Comparison of ENCODE assay signal across 7 mouse cellular contexts in the genomic region with DNA sequence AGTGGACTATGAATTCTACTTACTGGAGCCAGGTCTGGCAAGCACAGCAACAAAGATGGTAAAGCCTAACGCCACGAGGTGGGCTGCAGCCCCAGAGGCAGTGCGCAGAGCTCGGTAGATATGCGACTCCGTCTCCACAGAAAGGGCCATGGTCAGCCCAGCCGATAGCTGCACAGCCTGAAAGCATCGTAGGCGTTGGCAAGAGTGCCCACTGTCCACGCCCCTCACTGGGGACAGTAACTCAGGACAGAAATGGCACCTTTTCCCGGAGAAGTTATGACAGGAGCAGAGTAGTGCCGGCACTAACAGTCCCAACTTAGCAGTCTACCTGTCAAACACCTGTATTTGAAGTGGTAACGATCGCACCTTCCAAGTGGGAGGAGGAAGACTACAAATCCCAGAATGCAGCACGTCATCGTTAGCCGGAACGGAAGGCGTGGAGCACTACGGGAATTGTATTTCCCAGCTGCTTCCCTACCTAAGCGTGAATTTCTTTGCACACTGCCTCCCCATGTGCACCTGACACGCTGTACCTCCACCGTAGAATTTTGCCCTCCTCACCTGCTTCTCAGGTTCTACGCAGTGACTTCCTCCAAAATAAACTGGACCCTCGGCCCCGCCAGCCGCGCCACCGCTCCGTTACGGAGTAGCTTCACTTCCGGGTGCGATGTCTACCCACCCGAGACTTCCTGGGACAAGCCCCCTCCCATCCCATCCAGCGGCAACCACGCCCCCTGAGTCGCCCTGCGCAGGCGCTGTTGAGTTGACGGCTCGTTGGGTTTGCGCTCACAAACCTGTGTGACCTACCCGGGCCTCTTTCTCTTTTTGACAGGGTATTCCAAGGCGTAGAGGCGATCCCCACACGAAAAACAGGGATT. TPM values are rescaled to one million over a fixed set of nuclear protein-coding genes. Genes with fewer than 3 reads are reported as not detected.
DNase-seq lines count a peak whose midpoint lies in the region; ATAC-seq lines count a peak whose summit lies in the region.

A gene (minus strand): TSS at position 720 of the 878 bp plus-strand sequence.
A gene (plus strand): TSS at position 753 of the 878 bp plus-strand sequence.

- no peaks in the 10 kb centered on the region for H3K27me3 ChIP-seq in embryonic facial prominence, embryonic 10.5 days (replicated peaks; ENCODE audit: low read depth, poor library complexity, severe bottlenecking)
- no peaks in the 10 kb centered on the region for H3K27me3 ChIP-seq in limb, embryonic 10.5 days (ENCODE audit: low read depth, poor library complexity, severe bottlenecking)
- no peaks in the 10 kb centered on the region for H3K27me3 ChIP-seq in midbrain, embryonic 13.5 days

- peak within 1 kb of the TSS; percentile 87 for H3K4me2 ChIP-seq in midbrain, embryonic 13.5 days (replicated peaks)

- peak; percentile 96 for DNase-seq in adrenal gland, postnatal 10 days
- peak; percentile 96 for DNase-seq in embryonic facial prominence, embryonic 10.5 days (ENCODE audit: low spot score)
- DNase-seq in gonadal fat pad, adult 2 months (ENCODE audit: low read depth): peak; percentile 74
- peak; percentile 94 for DNase-seq in kidney, adult 11 months
- peak; percentile 96 for DNase-seq in limb, embryonic 10.5 days (ENCODE audit: low spot score)
- peak; percentile 81 for DNase-seq in spleen, adult 12 weeks (ENCODE audit: low spot score)

- peaks cover 59% of the 10 kb centered on the region for H3K36me3 ChIP-seq in embryonic facial prominence, embryonic 10.5 days (replicated peaks)
- H3K36me3 ChIP-seq in limb, embryonic 10.5 days: peaks cover 60% of the 10 kb centered on the region
- H3K36me3 ChIP-seq in midbrain, embryonic 13.5 days: peaks cover 53% of the 10 kb centered on the region

- peak within 1 kb of the TSS; percentile 75 for H3K27ac ChIP-seq in embryonic facial prominence, embryonic 10.5 days (replicated peaks)
- H3K27ac ChIP-seq in limb, embryonic 10.5 days: peak within 1 kb of the TSS; percentile 75
- peak within 1 kb of the TSS; percentile 60 for H3K27ac ChIP-seq in midbrain, embryonic 13.5 days

- peak; percentile 86 for ATAC-seq in midbrain, embryonic 13.5 days

- H3K9ac ChIP-seq in midbrain, embryonic 13.5 days (replicated peaks): peak within 1 kb of the TSS; percentile 77

- no peaks in the 10 kb centered on the region for H3K9me3 ChIP-seq in embryonic facial prominence, embryonic 10.5 days
- no peaks in the 10 kb centered on the region for H3K9me3 ChIP-seq in limb, embryonic 10.5 days (replicated peaks)
- H3K9me3 ChIP-seq in midbrain, embryonic 13.5 days: no peaks in the 10 kb centered on the region

- H3K4me3 ChIP-seq in embryonic facial prominence, embryonic 10.5 days: peak within 1 kb of the TSS; percentile 66
- H3K4me3 ChIP-seq in limb, embryonic 10.5 days: peak within 1 kb of the TSS; percentile 68
- H3K4me3 ChIP-seq in midbrain, embryonic 13.5 days (replicated peaks): peak within 1 kb of the TSS; percentile 55

- H3K4me1 ChIP-seq in embryonic facial prominence, embryonic 10.5 days: peaks cover 57% of the 10 kb centered on the region
- peaks cover 48% of the 10 kb centered on the region for H3K4me1 ChIP-seq in limb, embryonic 10.5 days
- peaks cover 46% of the 10 kb centered on the region for H3K4me1 ChIP-seq in midbrain, embryonic 13.5 days (replicated peaks)

- under 1% methylated on average over 46 of the region's 46 CpGs for WGBS in embryonic facial prominence, embryonic 10.5 days
- WGBS in limb, embryonic 10.5 days: under 1% methylated on average over 46 of the region's 46 CpGs
- WGBS in midbrain, embryonic 13.5 days: under 1% methylated on average over 46 of the region's 46 CpGs

RNA-seq across cellular contexts. Expression of the first gene that starts in this region (rescaled TPM):
- 10 to 100 TPM; 15.4 to 16.1 TPM for total RNA-seq in adrenal gland, postnatal 10 days (2021)
- 16.4 and 16.7 TPM in 2 replicates for polyA plus RNA-seq in embryonic facial prominence, embryonic 10.5 days (2016; fragmentation: Nextera tagmentation; extraction: Ambion mirVana)
- polyA plus RNA-seq in gonadal fat pad, adult 2 months (2012; rRNA removed): 58.2 and 65.4 TPM in 2 replicates
- polyA plus RNA-seq in limb, embryonic 10.5 days (2016; fragmentation: Nextera tagmentation; extraction: Ambion mirVana): 13.2 and 15.8 TPM in 2 replicates
- 28.3 and 29.1 TPM in 2 replicates for polyA plus RNA-seq in midbrain, embryonic 13.5 days (2015; fragmentation: Nextera tagmentation; extraction: Ambion mirVana)

RNA-seq across cellular contexts. Expression of the second gene that starts in this region (rescaled TPM):
- 10 to 100 TPM; 19.2 to 21.3 TPM for total RNA-seq in adrenal gland, postnatal 10 days (2021)
- 35.2 and 39.4 TPM in 2 replicates for polyA plus RNA-seq in embryonic facial prominence, embryonic 10.5 days (2016; fragmentation: Nextera tagmentation; extraction: Ambion mirVana)
- polyA plus RNA-seq in gonadal fat pad, adult 2 months (2012; rRNA removed): 29.7 and 35.0 TPM in 2 replicates
- 34.0 and 37.3 TPM in 2 replicates for polyA plus RNA-seq in limb, embryonic 10.5 days (2016; fragmentation: Nextera tagmentation; extraction: Ambion mirVana)
- polyA plus RNA-seq in midbrain, embryonic 13.5 days (2015; fragmentation: Nextera tagmentation; extraction: Ambion mirVana): 67.7 and 70.8 TPM in 2 replicates

Comparison
In these comparisons a context has a peak if more than half of its experiments do, and no peak if none do; other contexts are left out.
1. Peak in every context shown above with its lines: DNase-seq, ATAC-seq, H3K4me3 ChIP-seq and H3K27ac ChIP-seq.